In genomic region chr1:188948276-188948675, GRCm38 (mm10) we compare ENCODE assay signal across 12 mouse cellular contexts. TPM values are rescaled to one million over a fixed set of nuclear protein-coding genes. Genes with fewer than 3 reads are reported as not detected.
DNase-seq lines count a peak whose midpoint lies in the region; ATAC-seq and TF ChIP-seq lines count a peak whose summit lies in the region.
"Had no signal": no experiment of that assay in that cellular context is flagged by ENCODE, and none has a peak within 500 bp of the region (broad histone marks: within the 10 kb centered on the region; RNA-seq: fewer than 3 reads in every experiment).

No protein-coding gene starts in this region.

- no peaks in the 10 kb centered on the region for H3K27me3 ChIP-seq in hindbrain, embryonic 14.5 days (ENCODE audit: control insufficient read depth, insufficient read depth, low read length)
- no peaks in the 10 kb centered on the region for H3K27me3 ChIP-seq in hindbrain, embryonic 11.5 days (ENCODE audit: control insufficient read depth, insufficient read depth, low read length)
- H3K27me3 ChIP-seq: embryonic facial prominence, embryonic 12.5 days; heart, embryonic 15.5 days; stomach, embryonic 15.5 days had no signal

- H3K9me3 ChIP-seq in hindbrain, embryonic 14.5 days (ENCODE audit: control insufficient read depth, low read length) = no peaks in the 10 kb centered on the region
- no peaks in the 10 kb centered on the region for H3K9me3 ChIP-seq in hindbrain, embryonic 11.5 days (ENCODE audit: control insufficient read depth, low read length)
- H3K9me3 ChIP-seq: embryonic facial prominence, embryonic 12.5 days; heart, embryonic 15.5 days; stomach, embryonic 15.5 days had no signal

- WGBS in hindbrain, embryonic 14.5 days = 56% methylated on average over 9 of the region's 9 CpGs
- WGBS in hindbrain, embryonic 11.5 days = 80% methylated on average over 9 of the region's 9 CpGs
- 25% methylated on average over 9 of the region's 9 CpGs for WGBS in lung, adult 2 months

- no peaks in the 10 kb centered on the region for H3K4me1 ChIP-seq in hindbrain, embryonic 14.5 days (replicated peaks; ENCODE audit: control insufficient read depth, insufficient read depth, low read length)
- H3K4me1 ChIP-seq in hindbrain, embryonic 11.5 days (replicated peaks; ENCODE audit: control insufficient read depth, insufficient read depth, low read length) = no peaks in the 10 kb centered on the region
- no peaks in the 10 kb centered on the region for H3K4me1 ChIP-seq in lung, adult 2 months (ENCODE audit: control insufficient read depth, insufficient read depth, low read length)
- H3K4me1 ChIP-seq: embryonic facial prominence, embryonic 12.5 days; heart, embryonic 15.5 days; stomach, embryonic 15.5 days had no signal

- H3K27ac ChIP-seq in hindbrain, embryonic 14.5 days = no peak overlapping the region
- H3K27ac ChIP-seq in hindbrain, embryonic 11.5 days (ENCODE audit: low read depth, low read length) = no peak overlapping the region
- H3K27ac ChIP-seq: embryonic facial prominence, embryonic 12.5 days; heart, embryonic 15.5 days; stomach, embryonic 15.5 days had no signal

- TF ChIP-seq CTCF in lung, adult 2 months (IDR thresholded peaks at IDR 0.05; ENCODE audit: insufficient read depth, low read length) = no peak

- H3K4me2 ChIP-seq in hindbrain, embryonic 14.5 days (replicated peaks) = no peak overlapping the region
- H3K4me2 ChIP-seq in hindbrain, embryonic 11.5 days (replicated peaks; ENCODE audit: low read depth, low read length) = no peak overlapping the region
- H3K4me2 ChIP-seq: embryonic facial prominence, embryonic 12.5 days; heart, embryonic 15.5 days; stomach, embryonic 15.5 days had no signal

- H3K36me3 ChIP-seq in hindbrain, embryonic 14.5 days (replicated peaks; ENCODE audit: control insufficient read depth, insufficient read depth) = no peaks in the 10 kb centered on the region
- H3K36me3 ChIP-seq in hindbrain, embryonic 11.5 days (ENCODE audit: control insufficient read depth, insufficient read depth, low read length) = no peaks in the 10 kb centered on the region
- H3K36me3 ChIP-seq: embryonic facial prominence, embryonic 12.5 days; heart, embryonic 15.5 days; stomach, embryonic 15.5 days had no signal

- H3K4me3 ChIP-seq in hindbrain, embryonic 14.5 days (replicated peaks; ENCODE audit: low read length) = no peak overlapping the region
- no peak overlapping the region for H3K4me3 ChIP-seq in hindbrain, embryonic 11.5 days (ENCODE audit: low read depth, low read length)
- no peak overlapping the region for H3K4me3 ChIP-seq in lung, adult 2 months (replicated peaks; ENCODE audit: extremely low read depth, low read depth, low read length)
- H3K4me3 ChIP-seq: embryonic facial prominence, embryonic 12.5 days; heart, embryonic 15.5 days; stomach, embryonic 15.5 days had no signal

- no peak overlapping the region for H3K9ac ChIP-seq in hindbrain, embryonic 14.5 days
- no peak overlapping the region for H3K9ac ChIP-seq in hindbrain, embryonic 11.5 days (ENCODE audit: low read depth, low read length)
- H3K9ac ChIP-seq: embryonic facial prominence, embryonic 12.5 days; heart, embryonic 15.5 days; stomach, embryonic 15.5 days had no signal

- TF ChIP-seq POLR2A in lung, adult 2 months (IDR thresholded peaks at IDR 0.05; ENCODE audit: borderline replicate concordance, extremely low read depth, low read depth, low read length) = no peak

- ATAC-seq in hindbrain, embryonic 14.5 days (ENCODE audit: low FRiP score) = peak; percentile 40; the same call in 1 of the 2 replicates
- ATAC-seq in hindbrain, embryonic 11.5 days (ENCODE audit: low FRiP score) = no peak
- ATAC-seq in megakaryocyte progenitor cell, adult 5-6 weeks (replicated peaks; ENCODE audit: poor library complexity) = peak; percentile 49

- no peak for DNase-seq in hindbrain, embryonic 14.5 days (ENCODE audit: low spot score)
- DNase-seq in hindbrain, embryonic 11.5 days (ENCODE audit: low spot score) = no peak
- peak; percentile 24 to 41 for DNase-seq in lung, postnatal 4 days
- DNase-seq in lung, adult 2 months = no peak
- DNase-seq in thymus, postnatal 14 days = peak; percentile 14
- DNase-seq in thymus, postnatal 10 days (ENCODE audit: low spot score in 2 of 2) = no peak
- DNase-seq in embryo, embryonic 9.5 days (ENCODE audit: extremely low spot score) = no peak
- DNase-seq: cerebellum, adult 2 months had no signal

RNA-seq across cellular contexts. Expression of gene Kctd3, which starts 59.4 kb away (rescaled TPM):
- 54.1 and 56.2 TPM in 2 replicates for polyA plus RNA-seq in hindbrain, embryonic 14.5 days (2014; fragmentation: Nextera tagmentation; extraction: Ambion mirVana)
- 36.7 and 39.7 TPM in 2 replicates for polyA plus RNA-seq in hindbrain, embryonic 11.5 days (2014; fragmentation: Nextera tagmentation; extraction: Ambion mirVana)
- 34.0 and 40.0 TPM in 2 replicates for polyA plus RNA-seq in lung, adult 2 months (2012; rRNA removed)
- 9.7 and 11.1 TPM in 2 replicates for total RNA-seq in megakaryocyte progenitor cell, adult 5-6 weeks (2015)
- 13.6 and 17.8 TPM in 2 replicates for total RNA-seq in megakaryocyte progenitor cell, adult 5-6 weeks (2017)

Comparison
In these comparisons a context has a peak if more than half of its experiments do, and no peak if none do; other contexts are left out.
1. DNase-seq: peak in lung, postnatal 4 days (2 of 2) and thymus, postnatal 14 days (single experiment); none in hindbrain, embryonic 14.5 days (single experiment), hindbrain, embryonic 11.5 days (single experiment), lung, adult 2 months (single experiment), thymus, postnatal 10 days (0 of 2) and embryo, embryonic 9.5 days (single experiment).